Mouse (Mus musculus) retina, postnatal 1 day (tissue): Measurements from ENCODE around the gene Agpat1.

Source experiments
- DNase-seq: peaks from one replicate; pipeline ENCODE4 v3.0.0-alpha.2; 2012

The Agpat1 gene

GRCm38 (mm10) chr17:34604061-34604508 is at the start of gene Agpat1:
TSS of gene Agpat1 (plus strand) at chr17:34604262.
- DNase-seq: peak; percentile 100

GRCm38 (mm10) chr17:34555483-34555882 is 48.6 kb upstream of the Agpat1 start:
- peak; percentile 79 for DNase-seq

- no peak for DNase-seq
Measured at GRCm38 (mm10) chr17:34556406-34556805, 47.7 kb upstream of the Agpat1 start.

GRCm38 (mm10) chr17:34557411-34557810 is 46.7 kb upstream of the Agpat1 start:
- DNase-seq: no peak

- no peak for DNase-seq
Measured at GRCm38 (mm10) chr17:34559116-34559515, 44.9 kb upstream of the Agpat1 start.

GRCm38 (mm10) chr17:34559895-34560294 is 44.2 kb upstream of the Agpat1 start:
- DNase-seq: no peak

GRCm38 (mm10) chr17:34560438-34560837 is 43.6 kb upstream of the Agpat1 start:
- DNase-seq: no peak

GRCm38 (mm10) chr17:34561200-34561599 is 42.9 kb upstream of the Agpat1 start:
- peak; percentile 44 for DNase-seq

GRCm38 (mm10) chr17:34562595-34562994 is 41.5 kb upstream of the Agpat1 start:
- no peak for DNase-seq

- no peak for DNase-seq
Measured at GRCm38 (mm10) chr17:34563354-34563753, 40.7 kb upstream of the Agpat1 start.

- peak; percentile 13 for DNase-seq
Measured at GRCm38 (mm10) chr17:34564003-34564421, 40.0 kb upstream of the Agpat1 start, which contains the start of gene Notch4. TSS of gene Notch4 (plus strand) at chr17:34564268.

- no peak for DNase-seq
Measured at GRCm38 (mm10) chr17:34564796-34565195, 39.3 kb upstream of the Agpat1 start.

GRCm38 (mm10) chr17:34567311-34567710 is 36.8 kb upstream of the Agpat1 start:
- DNase-seq: no peak

GRCm38 (mm10) chr17:34568421-34568820 is 35.6 kb upstream of the Agpat1 start:
- DNase-seq: no peak

GRCm38 (mm10) chr17:34569919-34570318 is 34.1 kb upstream of the Agpat1 start:
- DNase-seq: no peak

GRCm38 (mm10) chr17:34571875-34572274 is 32.2 kb upstream of the Agpat1 start:
- DNase-seq: no peak

GRCm38 (mm10) chr17:34572361-34572760 is 31.7 kb upstream of the Agpat1 start:
- peak; percentile 46 for DNase-seq

GRCm38 (mm10) chr17:34576577-34576976 is 27.5 kb upstream of the Agpat1 start:
- no peak for DNase-seq

GRCm38 (mm10) chr17:34578070-34578469 is 26.0 kb upstream of the Agpat1 start:
- DNase-seq: no peak

GRCm38 (mm10) chr17:34582528-34582927 is 21.5 kb upstream of the Agpat1 start:
- no peak for DNase-seq

- no peak for DNase-seq
Measured at GRCm38 (mm10) chr17:34583397-34583796, 20.7 kb upstream of the Agpat1 start.

- no peak for DNase-seq
Measured at GRCm38 (mm10) chr17:34583819-34584218, 20.2 kb upstream of the Agpat1 start.

- DNase-seq: no peak
Measured at GRCm38 (mm10) chr17:34585121-34585520, 18.9 kb upstream of the Agpat1 start.

GRCm38 (mm10) chr17:34585877-34586771 is 17.9 kb upstream of the Agpat1 start:
- DNase-seq: no peak
